Mouse (Mus musculus): Measurements from ENCODE around the gene Lysmd3. TPM values are rescaled to one million over a fixed set of nuclear protein-coding genes. Genes with fewer than 3 reads are reported as not detected.

Lysmd3 gene
- 12.5 and 12.9 TPM in 2 replicates for polyA plus RNA-seq (2015; fragmentation: Nextera tagmentation; extraction: Ambion mirVana)

GRCm38 (mm10) chr13:81657351-81658052 is at the start of gene Lysmd3:
Gene Lysmd3, plus strand, starts transcription at chr13:81657663.

DNA sequence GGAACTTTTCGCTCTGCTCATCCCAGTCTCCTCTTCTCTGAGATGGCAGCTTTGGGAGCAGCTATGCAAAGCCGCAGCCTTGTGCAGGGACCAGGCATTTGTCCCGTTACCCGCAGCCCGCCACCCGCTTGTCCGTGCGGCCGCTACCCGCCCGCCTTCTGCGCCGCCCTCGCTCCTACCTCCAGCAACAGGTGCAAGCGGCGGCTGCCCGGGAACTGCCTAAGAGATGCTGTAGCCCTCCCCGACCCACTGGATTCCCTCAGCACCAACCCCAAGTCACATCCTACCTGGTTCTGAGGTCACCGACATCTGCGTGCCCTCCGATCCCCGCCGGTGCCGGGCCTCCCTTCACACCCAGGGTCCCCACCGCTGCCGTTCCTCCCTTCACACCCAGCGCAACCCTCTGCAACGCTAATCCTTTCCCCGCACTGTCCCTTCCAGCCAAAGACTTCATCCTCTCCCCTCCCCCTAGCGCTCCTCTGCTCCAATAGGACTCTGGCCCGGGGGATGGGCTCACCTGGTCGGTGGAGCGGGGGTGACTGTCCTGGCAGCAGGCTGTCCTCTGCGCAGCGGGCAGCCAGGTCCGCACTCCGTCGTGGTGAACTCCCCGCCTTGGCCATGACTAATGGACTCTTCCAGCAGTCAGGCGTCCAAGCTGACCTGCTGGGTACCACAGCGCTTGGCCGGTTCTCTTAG is 24.6 kb upstream of the Lysmd3 start, which contains the start of gene Adgrv1:
Adgrv1 (minus strand) TSS at position 435 of the 696 bp plus-strand sequence.

DNA sequence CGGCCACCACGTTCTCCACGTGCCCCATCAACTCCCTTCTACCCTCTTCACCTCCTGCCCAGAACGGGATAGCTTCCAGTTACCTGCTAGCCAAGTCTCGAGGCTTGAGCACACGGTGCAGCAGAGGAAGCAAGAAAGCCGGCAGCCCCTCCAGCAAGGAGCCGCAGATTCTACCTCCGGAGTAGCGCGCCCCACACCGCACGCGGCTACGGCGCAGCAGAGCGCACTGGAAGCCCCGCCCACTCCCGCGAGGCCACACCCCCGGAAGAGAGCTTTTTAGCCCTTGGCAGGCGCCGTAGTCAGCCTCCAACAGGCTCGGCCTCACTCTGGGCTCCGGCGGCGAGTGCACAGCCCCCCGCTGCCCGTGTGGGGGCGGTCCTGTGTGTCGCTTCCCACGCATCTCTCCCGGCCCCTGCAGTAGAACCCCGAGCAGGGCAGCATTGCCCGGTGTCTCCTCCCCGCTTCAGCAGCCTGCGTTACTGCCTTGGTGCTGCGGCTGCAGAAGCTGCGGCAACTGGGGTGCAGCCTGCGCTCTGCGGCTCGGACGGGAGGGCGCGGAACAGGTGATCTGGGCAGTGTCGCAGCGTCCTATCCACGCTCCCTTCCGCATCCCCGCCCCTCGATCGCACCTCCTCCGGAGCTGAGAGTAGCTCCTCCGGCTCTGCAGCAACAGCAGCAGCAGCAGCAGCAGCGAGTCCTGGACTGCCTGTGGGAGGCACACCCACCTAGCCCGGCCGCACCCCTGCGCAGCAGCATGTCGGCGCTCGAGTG is 53.5 kb downstream of the Lysmd3 start, which contains the start of the genes Polr3g and Mblac2:
Polr3g (minus strand) TSS at position 239 of the 771 bp plus-strand sequence.
Mblac2 (plus strand) TSS at position 567 of the 771 bp plus-strand sequence.

Other genes starting within 250 kb of the Lysmd3 start
- 0.23 and 0.50 TPM in 2 replicates for gene Adgrv1, start 24.5 kb upstream of the Lysmd3 start, polyA plus RNA-seq (2015; fragmentation: Nextera tagmentation; extraction: Ambion mirVana)
- gene Polr3g, start 53.4 kb downstream of the Lysmd3 start, polyA plus RNA-seq (2015; fragmentation: Nextera tagmentation; extraction: Ambion mirVana) = 0.95 and 2.5 TPM in 2 replicates
- gene Mblac2, start 53.7 kb downstream of the Lysmd3 start, polyA plus RNA-seq (2015; fragmentation: Nextera tagmentation; extraction: Ambion mirVana) = 2.1 and 3.4 TPM in 2 replicates
- 139 and 161 TPM in 2 replicates for gene Cetn3, start 125.4 kb downstream of the Lysmd3 start, polyA plus RNA-seq (2015; fragmentation: Nextera tagmentation; extraction: Ambion mirVana)